Mouse (Mus musculus): ENCODE results near the gene Tmem235.
A peak's percentile ranks its signal among the peaks of the same experiment; 100 is the strongest.
"Not testable (repeated sequence)": the region's sequence is repeated elsewhere in the genome, so short reads cannot be mapped to it uniquely, and the experiment has no call there.

The Tmem235 gene

DNA sequence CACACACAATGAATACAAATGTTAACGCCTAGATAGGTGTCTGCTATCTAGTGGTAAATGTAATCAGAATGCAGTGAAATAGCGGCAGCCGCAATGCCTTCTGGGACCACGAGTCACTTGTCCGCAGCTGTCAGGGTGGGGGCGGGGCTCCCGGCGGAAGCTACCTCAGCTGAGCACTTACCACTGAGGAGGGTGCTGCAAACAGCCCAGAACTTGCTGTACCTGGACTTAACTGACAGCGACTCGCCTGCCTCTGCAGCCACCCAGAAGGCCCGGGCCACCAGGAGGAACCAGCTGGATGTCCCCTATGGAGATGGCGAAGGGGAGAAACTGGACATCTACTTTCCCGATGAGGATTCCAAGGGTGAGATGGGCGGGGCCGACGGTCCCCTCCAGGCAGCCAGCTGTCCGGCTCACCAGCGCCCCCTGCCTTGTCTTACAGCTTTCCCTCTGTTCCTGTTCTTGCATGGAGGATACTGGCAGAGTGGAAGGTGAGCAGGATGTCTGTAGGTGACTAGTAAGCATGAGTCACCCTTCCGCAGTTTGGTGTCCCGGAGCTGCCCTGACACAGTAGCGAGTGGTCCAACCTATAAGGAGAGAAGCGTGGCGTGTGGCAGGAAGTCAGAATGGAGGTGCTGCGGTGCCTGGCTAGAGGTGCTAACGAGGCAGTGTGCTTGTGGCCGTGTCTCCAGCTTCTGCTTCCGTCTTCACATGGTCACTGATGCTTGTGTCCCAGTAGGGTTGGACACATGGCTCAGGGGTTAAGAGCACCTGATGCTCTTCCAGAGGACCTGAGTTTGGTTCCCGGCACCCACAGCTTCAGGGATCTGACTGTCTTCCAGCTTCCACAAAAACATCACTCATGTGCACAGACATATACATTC is 28.2 kb upstream of the Tmem235 start:
- DNase-seq (ENCODE audit: low read depth, low spot score), result no peak

GRCm38 (mm10) chr11:117833509-117833908 is 27.0 kb upstream of the Tmem235 start:
- DNase-seq (ENCODE audit: low read depth, low spot score), result not testable (repeated sequence)

- DNase-seq (ENCODE audit: low read depth, low spot score), result no peak
Measured at GRCm38 (mm10) chr11:117834086-117834485, 26.5 kb upstream of the Tmem235 start.

DNA sequence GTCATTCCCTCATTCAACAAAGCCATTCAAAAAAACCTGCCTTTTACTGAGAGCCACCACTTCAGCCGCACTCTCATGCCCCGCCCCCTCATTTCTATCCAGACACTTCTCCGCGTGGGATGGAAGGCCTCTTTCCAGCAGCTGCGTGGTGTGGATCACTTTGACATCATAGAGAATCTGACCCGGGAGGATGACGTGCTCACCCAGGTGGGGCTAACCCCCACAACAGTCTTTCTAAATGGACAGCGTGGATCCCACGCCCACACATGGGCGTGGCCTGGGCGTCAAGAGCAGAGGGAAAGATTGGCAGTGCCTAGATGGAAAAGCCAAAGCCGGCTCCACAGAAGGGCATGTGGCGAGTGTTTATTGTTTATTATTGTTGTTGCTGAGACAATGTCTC is 24.2 kb upstream of the Tmem235 start:
- no peak for DNase-seq (ENCODE audit: low read depth, low spot score)

GRCm38 (mm10) chr11:117838572-117838971 is 22.0 kb upstream of the Tmem235 start:
- no peak for DNase-seq (ENCODE audit: low read depth, low spot score)

- no peak for DNase-seq (ENCODE audit: low read depth, low spot score)
Measured at GRCm38 (mm10) chr11:117839021-117839420, 21.5 kb upstream of the Tmem235 start.

- no peak for DNase-seq (ENCODE audit: low read depth, low spot score)
Measured at GRCm38 (mm10) chr11:117840910-117841309, 19.6 kb upstream of the Tmem235 start.

GRCm38 (mm10) chr11:117843434-117843833 is 17.1 kb upstream of the Tmem235 start:
- DNase-seq (ENCODE audit: low read depth, low spot score), result no peak

DNA sequence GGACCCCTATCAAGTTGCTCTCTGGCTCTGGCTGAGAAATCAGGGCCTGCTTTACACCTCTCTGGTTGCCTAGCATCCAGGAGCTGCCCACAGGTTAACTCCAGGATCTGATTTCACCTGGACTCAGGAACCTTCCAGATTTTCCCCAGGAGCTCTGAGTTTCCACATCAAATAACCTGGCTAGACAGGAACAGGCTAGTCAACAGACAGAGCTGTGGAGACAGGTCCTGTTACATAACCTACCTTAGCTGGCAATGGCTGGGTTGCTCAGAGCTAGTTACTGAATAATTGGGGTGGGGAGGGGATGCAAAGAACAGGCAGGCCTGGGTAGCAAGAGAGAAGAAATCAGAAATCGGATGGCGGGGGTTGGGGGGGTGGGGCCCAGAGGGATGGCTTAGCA is 15.6 kb upstream of the Tmem235 start:
- DNase-seq (ENCODE audit: low read depth, low spot score), result no peak

GRCm38 (mm10) chr11:117845651-117846050 is 14.9 kb upstream of the Tmem235 start:
- DNase-seq (ENCODE audit: low read depth, low spot score), result no peak

DNA sequence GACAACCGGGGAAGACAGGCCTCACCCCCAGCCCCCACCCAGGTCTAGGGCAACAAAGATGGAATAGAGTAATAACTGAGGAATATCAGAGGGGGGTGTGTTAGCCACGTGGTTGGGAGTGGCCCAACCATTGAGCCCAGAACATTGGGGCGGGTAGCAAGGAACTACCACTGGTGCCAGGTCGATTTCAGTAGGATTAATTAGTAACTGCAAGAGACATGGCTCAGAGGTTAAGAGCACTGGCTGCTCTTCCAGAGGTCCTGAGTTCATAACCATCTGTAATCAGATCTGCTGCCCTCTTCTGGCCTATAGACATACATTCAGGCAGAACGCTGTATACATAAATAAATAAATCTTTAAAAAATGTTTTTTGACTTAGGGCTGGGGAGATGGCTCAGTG is 13.9 kb upstream of the Tmem235 start:
- DNase-seq (ENCODE audit: low read depth, low spot score), result no peak

DNA sequence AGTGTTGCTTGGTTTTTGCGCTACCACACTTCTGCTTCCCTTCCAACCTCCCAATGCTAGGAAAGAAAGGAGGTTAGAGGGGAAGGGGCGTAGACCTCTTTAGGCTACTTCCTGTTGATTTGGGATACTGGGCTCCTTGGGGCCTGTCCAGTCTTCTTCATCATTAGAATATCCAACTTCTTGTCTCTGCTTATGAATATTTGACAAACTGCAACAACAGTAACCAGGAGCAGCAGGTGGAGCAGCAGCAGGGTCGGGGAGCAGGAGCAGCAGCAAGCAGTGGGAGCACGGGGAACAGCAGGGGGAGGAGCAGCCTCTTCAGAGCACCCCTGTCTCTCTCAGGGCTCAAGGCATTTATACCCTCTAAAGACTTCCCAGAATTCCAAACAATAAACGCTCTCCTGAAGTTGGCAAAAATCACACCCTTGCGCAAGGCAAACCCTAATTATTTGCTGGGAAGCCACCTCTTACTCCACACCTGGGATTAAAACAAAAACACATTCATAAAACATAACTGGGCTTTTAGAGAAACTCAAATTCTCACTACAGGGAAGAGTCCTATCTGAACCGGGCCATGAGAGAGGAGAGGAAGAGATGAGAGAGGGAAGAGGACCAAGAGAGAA is 12.8 kb upstream of the Tmem235 start:
- DNase-seq (ENCODE audit: low read depth, low spot score), result no peak

DNA sequence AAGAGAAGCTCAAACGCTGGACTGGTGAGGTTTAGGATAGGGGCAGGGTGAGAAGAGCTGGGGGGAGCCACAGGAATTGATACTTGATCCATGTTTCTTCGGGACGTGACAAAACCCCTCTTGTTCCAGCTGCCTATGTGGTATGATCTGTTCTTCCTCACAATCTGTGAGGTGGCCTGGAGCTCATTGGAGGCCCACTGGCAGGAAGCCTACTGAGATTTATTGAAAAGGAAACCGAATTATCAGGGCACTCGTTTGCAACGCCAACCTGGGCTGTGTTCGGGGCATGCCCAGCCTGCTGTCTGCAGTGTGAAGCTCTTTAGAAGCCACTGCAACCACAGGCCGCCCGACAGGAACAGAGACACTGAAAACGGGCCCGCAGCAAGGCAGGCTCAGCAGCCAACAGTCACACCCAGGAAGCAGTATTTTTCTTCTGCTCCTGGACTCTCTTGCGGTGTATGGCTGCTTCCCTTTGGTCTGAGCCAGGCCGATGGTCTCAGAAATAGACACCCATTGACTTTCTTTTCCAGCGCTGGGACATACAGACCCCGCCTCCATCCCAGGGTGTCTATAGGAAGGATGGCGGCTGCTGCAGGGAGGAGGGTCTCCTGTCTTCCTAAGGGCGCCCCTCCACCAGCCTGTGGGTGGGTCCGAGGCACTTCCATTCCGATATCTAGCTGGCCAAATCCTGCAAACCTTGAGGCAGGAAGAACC is 12.1 kb upstream of the Tmem235 start:
- no peak for DNase-seq (ENCODE audit: low read depth, low spot score)

DNA sequence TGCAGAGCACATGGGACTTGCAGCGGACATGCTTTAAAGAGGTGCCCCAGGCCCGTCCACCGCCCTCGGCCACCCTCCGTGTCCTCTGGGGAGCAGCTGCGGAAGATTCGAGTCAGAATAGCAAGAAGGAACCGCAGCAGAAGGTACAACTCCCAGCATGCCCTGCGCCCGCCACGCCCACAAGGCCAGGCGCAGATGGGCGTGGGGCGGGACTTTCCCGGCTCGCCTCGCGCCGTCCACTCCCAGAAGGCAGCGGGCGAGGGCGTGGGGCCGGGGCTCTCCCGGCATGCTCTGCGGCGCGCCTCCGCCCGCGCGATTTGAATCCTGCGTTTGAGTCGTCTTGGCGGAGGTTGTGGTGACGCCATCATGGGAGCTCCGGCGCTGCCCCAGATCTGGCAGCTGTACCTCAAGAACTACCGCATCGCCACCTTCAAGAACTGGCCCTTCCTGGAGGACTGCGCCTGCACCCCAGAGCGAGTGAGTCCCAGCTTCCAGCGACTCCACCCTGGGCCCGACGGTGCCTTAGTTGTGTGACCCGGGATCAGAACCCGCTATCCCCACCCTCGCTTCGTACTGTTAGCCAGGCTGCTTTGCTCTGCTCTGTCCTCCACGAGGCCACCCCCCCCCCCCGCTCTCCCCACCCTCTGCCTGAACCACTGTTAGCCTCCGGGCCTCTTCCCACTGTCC is 11.4 kb upstream of the Tmem235 start, which contains the start of gene Birc5:
TSS of gene Birc5 (plus strand) at position 267 of the 687 bp plus-strand sequence.
- DNase-seq (ENCODE audit: low read depth, low spot score), result peak; percentile 81

DNA sequence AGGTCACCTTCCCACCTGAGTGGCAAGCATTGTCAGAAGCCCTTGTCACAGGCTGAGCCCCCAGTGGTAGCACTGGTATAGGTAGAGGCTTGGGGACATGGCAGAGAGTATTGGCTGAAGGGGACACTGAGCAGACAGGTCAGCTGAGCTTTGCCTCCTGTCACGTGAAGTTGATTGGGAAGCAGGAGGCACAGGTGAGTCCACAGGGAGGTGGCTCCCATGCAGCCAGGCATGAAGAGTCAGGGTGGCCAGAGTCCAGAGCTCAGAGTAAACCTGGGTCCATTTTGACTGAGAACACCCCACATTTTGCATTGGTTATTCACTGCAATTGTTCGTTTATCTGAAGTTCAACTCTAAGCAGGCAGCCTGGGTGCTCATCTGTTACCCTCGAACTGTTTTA is 7.7 kb upstream of the Tmem235 start:
- DNase-seq (ENCODE audit: low read depth, low spot score), result no peak

GRCm38 (mm10) chr11:117854241-117854640 is 6.3 kb upstream of the Tmem235 start:
- no peak for DNase-seq (ENCODE audit: low read depth, low spot score)

DNA sequence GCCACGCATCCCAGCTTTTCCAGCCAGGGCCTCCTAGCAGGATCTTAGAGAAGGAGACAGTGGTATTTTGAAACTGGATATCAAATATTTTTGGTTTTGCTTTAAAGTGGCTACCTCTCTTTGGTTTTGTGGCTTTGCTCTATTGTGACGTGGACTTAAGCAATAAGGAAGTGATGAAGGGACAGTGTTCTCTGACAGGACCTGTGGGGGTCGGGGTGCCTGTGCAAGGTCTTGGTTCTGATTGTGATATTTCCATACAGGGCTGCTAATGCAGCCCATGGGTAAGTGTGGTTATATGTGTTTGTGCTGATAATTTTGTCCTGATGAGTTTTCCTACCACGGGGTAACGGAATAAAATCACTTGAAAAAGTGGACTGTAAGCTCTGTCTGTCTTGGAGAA is 5.2 kb upstream of the Tmem235 start:
- no peak for DNase-seq (ENCODE audit: low read depth, low spot score)

DNA sequence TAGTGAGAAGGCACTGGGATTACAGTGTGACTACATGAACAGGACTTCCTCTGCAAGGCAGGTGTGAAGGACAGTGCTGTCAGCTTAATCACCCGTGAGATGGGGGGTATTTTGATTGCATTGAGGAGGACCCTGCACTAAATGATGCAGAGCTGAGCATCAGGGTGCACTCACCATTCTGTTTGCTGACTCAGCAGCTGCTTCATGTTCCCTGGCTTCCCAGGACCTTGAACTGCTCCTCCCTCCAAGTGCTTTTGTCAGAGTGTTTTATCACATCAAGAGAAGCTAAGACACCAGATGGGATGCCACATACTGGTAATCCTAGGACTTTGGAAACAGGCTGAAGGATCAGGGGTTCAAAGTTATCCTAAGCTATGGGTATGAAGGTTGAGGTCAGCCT is 4.6 kb upstream of the Tmem235 start:
- no peak for DNase-seq (ENCODE audit: low read depth, low spot score)

DNA sequence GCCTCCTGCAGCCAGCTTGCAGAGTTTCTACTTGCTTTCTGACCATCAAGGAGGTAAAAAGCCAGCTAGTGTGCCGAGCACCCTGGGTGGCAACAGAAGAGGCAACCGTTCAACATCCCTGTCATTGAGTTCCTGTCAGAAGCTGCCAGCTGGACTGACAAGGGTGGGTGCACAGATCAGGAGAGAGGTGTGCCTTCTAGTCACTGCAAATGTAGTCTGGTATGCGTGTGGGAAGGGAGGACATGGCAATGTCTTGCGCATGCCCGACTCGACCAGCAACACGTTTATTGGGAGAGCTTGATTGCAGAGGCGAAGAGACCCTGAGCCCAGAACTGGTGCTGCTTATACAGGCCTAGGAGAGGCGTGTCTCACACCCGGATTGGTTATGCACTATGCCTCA is 3.1 kb upstream of the Tmem235 start:
- no peak for DNase-seq (ENCODE audit: low read depth, low spot score)

DNA sequence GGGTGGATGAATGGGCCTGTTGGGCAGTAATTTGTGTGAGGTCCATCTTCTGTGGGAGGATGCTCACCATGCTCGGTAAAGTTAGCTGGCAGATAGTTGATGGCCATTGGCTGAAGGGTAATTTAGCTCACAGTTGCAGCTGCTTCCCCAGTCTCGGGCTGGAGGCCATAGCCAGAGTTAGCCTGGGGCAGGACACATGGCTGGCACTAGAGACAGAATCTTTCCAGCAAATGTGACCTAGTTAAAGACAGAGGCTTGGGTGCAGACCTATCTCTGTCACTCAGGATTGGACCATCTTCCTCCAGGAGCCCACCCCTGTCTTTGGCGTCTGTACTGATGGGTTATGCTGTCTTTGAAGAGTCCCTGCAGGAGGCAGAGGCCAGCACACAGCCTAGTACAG is 2.2 kb upstream of the Tmem235 start:
- DNase-seq (ENCODE audit: low read depth, low spot score), result no peak

DNA sequence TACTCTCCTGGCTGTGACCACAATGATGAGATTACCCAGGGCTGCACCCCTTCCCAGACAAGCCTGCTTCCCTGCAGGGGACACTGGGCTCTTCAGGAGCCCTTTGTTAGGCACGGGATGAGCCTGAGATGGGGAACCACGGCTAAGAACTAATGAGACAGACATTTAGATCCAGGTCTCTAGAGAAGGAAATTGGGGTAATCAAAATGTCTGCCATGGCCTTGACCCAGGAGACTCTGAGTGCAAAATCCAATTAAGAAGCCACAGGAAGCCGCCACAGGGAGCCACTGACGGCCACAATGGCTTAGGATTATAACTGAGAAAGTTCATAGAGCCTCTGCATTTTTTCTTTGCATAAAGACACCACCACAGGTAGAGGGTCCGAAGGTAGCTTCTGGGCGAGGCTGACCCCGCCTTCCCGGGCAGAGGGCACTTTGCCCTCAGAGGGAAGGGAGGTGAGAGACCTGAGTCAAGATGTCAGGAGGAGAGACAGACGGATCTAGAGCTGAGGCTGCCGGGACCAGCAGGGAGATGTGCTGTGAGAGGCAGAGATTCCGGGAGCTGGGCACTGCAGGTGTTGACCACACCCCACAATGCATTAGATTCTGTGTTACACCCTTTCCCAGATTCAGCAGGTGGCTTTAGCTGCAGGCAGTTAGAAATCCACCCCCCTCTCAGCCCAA is 2.8 kb downstream of the Tmem235 start:
- no peak for DNase-seq (ENCODE audit: low read depth, low spot score)

Data from retina, adult 2 months (tissue).